Mouse (Mus musculus) midbrain, embryonic 16.5 days (tissue): ENCODE measurements around the gene S100g. TPM values are rescaled to one million over a fixed set of nuclear protein-coding genes. Genes with fewer than 3 reads are reported as not detected.

ENCODE experiments used
- ATAC-seq: fragments of 200-750 bp; cut with Nextera tagmentation; 2 replicates; pipeline ENCODE4 v1.8.0; 2017; ENCODE audit warnings: moderate TSS enrichment
- H3K27ac ChIP-seq: fragments of 300-500 bp; sonication (generic); 2 replicates; pipeline ENCODE4 v1.5.1; 2014; ENCODE audit warnings: mild to moderate bottlenecking, low read length, mixed read lengths
- H3K27me3 ChIP-seq: fragments of 300-500 bp; sonication (generic); 2 replicates; pipeline ENCODE4 v1.6.1; 2014; ENCODE audit warnings: low read depth, low read length, mixed read lengths; ENCODE audit not compliant: control insufficient read depth, insufficient read depth
- H3K36me3 ChIP-seq: fragments of 300-500 bp; sonication (generic); 2 replicates; pipeline ENCODE4 v1.6.1; 2014; ENCODE audit warnings: mild to moderate bottlenecking, low read length, moderate library complexity, mixed read lengths; ENCODE audit not compliant: control insufficient read depth, insufficient read depth
- H3K4me1 ChIP-seq: fragments of 300-500 bp; sonication (generic); 2 replicates; pipeline ENCODE4 v1.6.1; 2014; ENCODE audit warnings: mild to moderate bottlenecking, low read length, mixed read lengths; ENCODE audit not compliant: control insufficient read depth, insufficient read depth
- H3K4me2 ChIP-seq: fragments of 300-500 bp; sonication (generic); 2 replicates; pipeline ENCODE4 v1.6.1; 2014; ENCODE audit warnings: mild to moderate bottlenecking, low read length, mixed read lengths
- H3K4me3 ChIP-seq: fragments of 300-500 bp; sonication (generic); 2 replicates; pipeline ENCODE4 v1.5.1; 2014; ENCODE audit warnings: low read depth, mild to moderate bottlenecking, low read length, moderate library complexity, mixed read lengths
- H3K9ac ChIP-seq: fragments of 300-500 bp; sonication (generic); 2 replicates; pipeline ENCODE4 v1.6.1; 2014; ENCODE audit warnings: low read depth, low read length, mixed read lengths
- H3K9me3 ChIP-seq: fragments of 300-500 bp; sonication (generic); replicated peaks from 2 replicates; pipeline ENCODE4 v1.6.1; 2014; ENCODE audit warnings: mild to moderate bottlenecking, low read length, mixed read lengths; ENCODE audit not compliant: control insufficient read depth, poor library complexity, severe bottlenecking
- WGBS: fragments of 180-500 bp; shearing (Covaris S2); extraction: QIAGEN DNeasy Blood & Tissue Kit; methylation state at CpG from one replicate; pipeline ENCODE4 v1.1.7; 2014; 5-methylcytosine and 5-hydroxymethylcytosine counted together
- polyA plus RNA-seq: library from polyadenylated mRNA; unstranded; fragments of >200 nt; fragmentation: Nextera tagmentation; extraction: Ambion mirVana; gene quantifications from 2 replicates; pipeline ENCODE4 v1.2.1, GENCODE M21; 2015

S100g gene
- polyA plus RNA-seq, 1 experiment from 2014 or later, result not detected

DNA sequence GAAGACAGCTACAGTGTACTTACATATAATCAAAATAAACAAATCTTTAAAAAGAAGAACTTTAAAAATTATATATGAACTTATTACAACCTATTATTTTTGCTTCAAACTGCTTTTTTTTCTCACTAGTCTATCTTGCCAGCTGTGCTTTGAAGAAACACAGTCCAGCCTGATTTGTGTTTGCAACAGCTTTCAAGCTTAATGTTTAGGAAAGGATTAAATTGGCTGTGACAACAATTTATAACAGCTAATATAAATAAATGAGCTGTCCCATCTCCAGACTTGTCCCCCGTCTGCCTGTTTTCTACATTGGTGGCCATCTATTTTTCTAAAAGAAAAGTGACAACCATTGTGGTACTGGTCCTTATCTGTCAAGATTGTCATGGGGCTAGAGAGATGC is 22.4 kb downstream of the S100g start:
- Histone ChIP-seq H3K4me2 (no peak overlapping the region), H3K9ac (no peak overlapping the region), H3K27me3 (no peaks in the 10 kb centered on the region), H3K27ac (no peak overlapping the region), H3K4me1 (no peaks in the 10 kb centered on the region), H3K9me3 (no peaks in the 10 kb centered on the region), H3K4me3 (no peak overlapping the region), H3K36me3 (no peaks in the 10 kb centered on the region; the same call in 1 of the 2 replicates)
- no peak for ATAC-seq
- 91% methylated on average over 1 of the region's 1 CpGs for WGBS

DNA sequence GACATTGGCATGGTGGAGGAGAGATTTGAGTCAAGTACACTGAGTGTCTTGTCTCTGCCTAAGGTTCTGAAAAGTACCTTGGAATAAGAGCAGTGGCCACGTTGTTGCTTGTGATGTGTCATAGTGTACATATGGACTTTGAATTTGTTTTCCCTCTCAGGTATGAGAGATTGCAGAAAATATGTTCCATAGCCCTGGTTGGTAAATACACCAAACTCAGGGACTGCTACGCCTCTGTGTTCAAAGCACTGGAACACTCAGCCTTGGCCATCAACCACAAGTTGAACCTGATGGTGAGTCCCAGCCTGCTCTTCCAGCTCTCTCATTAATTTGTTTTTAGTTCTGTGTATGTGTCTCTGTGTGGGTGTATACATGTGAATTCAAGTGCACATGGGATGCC is 32.9 kb downstream of the S100g start:
- Histone ChIP-seq H3K27me3 (no peaks in the 10 kb centered on the region), H3K9ac (no peak overlapping the region), H3K36me3 (peaks cover 8% of the 10 kb centered on the region; the same call in 1 of the 2 replicates), H3K9me3 (no peaks in the 10 kb centered on the region), H3K4me2 (no peak overlapping the region), H3K27ac (no peak overlapping the region), H3K4me1 (no peaks in the 10 kb centered on the region), H3K4me3 (no peak overlapping the region)
- no peak for ATAC-seq
- WGBS, result 95% methylated on average over 2 of the region's 2 CpGs

DNA sequence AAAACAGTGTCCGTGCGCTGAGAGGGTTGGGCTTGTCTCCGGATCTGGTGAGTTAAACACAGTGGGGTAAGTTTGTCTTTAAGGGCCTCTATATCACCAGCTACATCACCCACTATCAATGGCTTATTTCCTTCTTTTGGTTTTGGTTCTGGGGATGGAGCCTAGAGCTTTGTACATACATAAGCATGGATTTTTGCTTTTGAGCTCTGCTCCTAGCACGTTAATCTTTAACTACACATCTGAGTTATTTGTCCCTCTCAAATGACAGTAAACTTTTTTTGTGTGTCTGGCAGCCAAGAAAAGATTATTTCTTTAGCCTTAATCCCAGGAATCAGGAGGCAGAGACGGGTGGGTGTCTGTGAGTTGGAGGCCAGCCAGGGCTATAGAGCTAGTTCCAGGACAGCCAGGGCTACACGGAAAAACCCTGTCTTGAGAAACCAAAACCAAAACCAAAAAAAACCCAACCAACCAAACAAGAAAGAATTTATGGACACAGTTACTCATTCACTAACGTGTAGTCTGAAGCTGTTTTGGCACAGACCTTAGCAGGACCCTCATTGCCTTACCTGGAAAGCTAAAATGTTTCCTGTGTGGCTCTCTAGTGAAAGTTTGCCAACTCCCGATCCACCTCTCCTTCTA is 42.8 kb downstream of the S100g start:
- 85% methylated on average over 8 of the region's 8 CpGs for WGBS
- Histone ChIP-seq H3K4me1 (no peaks in the 10 kb centered on the region), H3K27ac (no peak overlapping the region), H3K36me3 (no peaks in the 10 kb centered on the region), H3K4me2 (no peak overlapping the region), H3K9ac (no peak overlapping the region), H3K9me3 (no peaks in the 10 kb centered on the region), H3K4me3 (no peak overlapping the region), H3K27me3 (no peaks in the 10 kb centered on the region)
- no peak for ATAC-seq

DNA sequence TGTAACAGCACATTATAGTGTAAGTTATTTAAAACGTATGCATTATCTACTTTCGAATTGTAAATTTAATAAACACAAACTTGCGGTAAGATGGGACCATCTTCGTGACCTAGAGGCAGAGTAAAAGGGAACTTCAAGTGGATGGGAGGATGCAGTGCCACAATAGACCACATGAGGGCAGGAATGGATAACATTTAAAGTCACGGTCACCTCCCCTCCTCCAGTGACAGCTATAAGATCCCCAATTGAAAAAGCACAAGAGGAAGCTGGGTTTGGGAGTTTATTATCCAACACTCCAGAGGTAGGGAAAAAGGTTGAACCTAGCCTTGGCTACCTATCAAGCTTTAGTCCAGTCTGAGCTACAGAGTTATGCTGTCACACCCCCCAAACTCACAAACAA is 48.7 kb downstream of the S100g start:
- H3K4me2 ChIP-seq, result no peak overlapping the region
- WGBS, result 42% methylated on average over 5 of the region's 5 CpGs
- ATAC-seq, result no peak
- no peaks in the 10 kb centered on the region for H3K9me3 ChIP-seq
- H3K4me3 ChIP-seq, result no peak overlapping the region
- no peak overlapping the region for H3K27ac ChIP-seq
- H3K27me3 ChIP-seq, result no peaks in the 10 kb centered on the region
- no peak overlapping the region for H3K9ac ChIP-seq
- no peaks in the 10 kb centered on the region for H3K36me3 ChIP-seq
- H3K4me1 ChIP-seq, result no peaks in the 10 kb centered on the region

DNA sequence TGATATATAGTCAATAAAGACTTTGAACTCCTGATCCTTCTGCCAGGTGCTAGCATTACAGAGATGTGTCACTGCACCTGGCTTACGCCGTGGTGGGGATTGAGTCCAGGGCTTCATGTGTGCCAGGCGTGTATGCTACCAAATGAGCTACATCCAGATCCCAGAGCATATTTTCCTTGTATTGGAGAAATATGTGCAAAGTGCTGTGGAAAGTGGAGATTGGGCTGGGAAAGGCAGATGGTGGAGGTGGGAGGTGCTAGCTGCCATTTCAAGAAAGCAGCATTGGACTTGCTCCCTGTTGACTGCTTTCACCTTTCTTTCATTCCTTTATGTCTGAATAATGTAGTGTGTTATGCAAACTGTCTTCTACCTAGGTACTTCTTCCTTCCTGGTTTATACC is 50.7 kb downstream of the S100g start:
- Histone ChIP-seq H3K27me3 (no peaks in the 10 kb centered on the region), H3K4me3 (no peak overlapping the region), H3K27ac (no peak overlapping the region), H3K9ac (no peak overlapping the region), H3K9me3 (no peaks in the 10 kb centered on the region), H3K4me1 (no peaks in the 10 kb centered on the region), H3K36me3 (no peaks in the 10 kb centered on the region), H3K4me2 (no peak overlapping the region)
- WGBS, result 98% methylated on average over 3 of the region's 3 CpGs
- ATAC-seq, result no peak

Other genes starting within 250 kb of the S100g start
- 216 and 226 TPM in 2 replicates for gene Rbbp7, start 204.2 kb downstream of the S100g start, polyA plus RNA-seq
- 11.9 and 13.5 TPM in 2 replicates for gene Txlng, start 135.1 kb downstream of the S100g start, polyA plus RNA-seq
- gene Syap1, start 76.2 kb downstream of the S100g start, polyA plus RNA-seq, result 36.8 and 37.3 TPM in 2 replicates
- 106 and 121 TPM in 2 replicates for gene Ctps2, start 63.4 kb downstream of the S100g start, polyA plus RNA-seq